Mouse (Mus musculus) cortical plate, adult 2 months (tissue): ENCODE data around the gene Cul7. TPM values are rescaled to one million over a fixed set of nuclear protein-coding genes. Genes with fewer than 3 reads are reported as not detected.
A peak's percentile ranks its signal among the peaks of the same experiment; 100 is the strongest.

Experiments used
- H3K27ac ChIP-seq: fragments of 200-500 bp; 2 replicates; pipeline ENCODE4 v1.5.1; 2012; ENCODE audit warnings: low read length, control low read depth, inconsistent platforms; ENCODE audit not compliant: insufficient read depth
- H3K4me1 ChIP-seq: fragments of 200-500 bp; 2 replicates; pipeline ENCODE4 v1.6.1; 2011; ENCODE audit warnings: low read length; ENCODE audit not compliant: control insufficient read depth, insufficient read depth
- H3K4me3 ChIP-seq: fragments of 200-500 bp; 2 replicates; pipeline ENCODE4 v1.5.1; 2011; ENCODE audit warnings: mild to moderate bottlenecking, low read length, control low read depth; ENCODE audit not compliant: insufficient read depth
- CTCF ChIP-seq: fragments of 200-500 bp; IDR thresholded peaks from 2 replicates; pipeline ENCODE4 v1.5.1; 2011; ENCODE audit warnings: mild to moderate bottlenecking, control low read depth, low read length; ENCODE audit not compliant: insufficient read depth; ENCODE audit errors: extremely low read depth
- POLR2A ChIP-seq: fragments of 200-500 bp; IDR thresholded peaks from 2 replicates; pipeline ENCODE4 v1.6.1; 2011; ENCODE audit warnings: mild to moderate bottlenecking, low read length, control low read depth; ENCODE audit not compliant: insufficient read depth; ENCODE audit errors: extremely low read depth
- polyA plus RNA-seq: library from polyadenylated mRNA; depleted of rRNA; stranded (reverse); fragments of >200 nt; gene quantifications from 2 replicates; pipeline ENCODE4 v1.2.3, GENCODE M21; 2012

Cul7 gene
- polyA plus RNA-seq, 1 experiment, result 25.8 TPM

DNA sequence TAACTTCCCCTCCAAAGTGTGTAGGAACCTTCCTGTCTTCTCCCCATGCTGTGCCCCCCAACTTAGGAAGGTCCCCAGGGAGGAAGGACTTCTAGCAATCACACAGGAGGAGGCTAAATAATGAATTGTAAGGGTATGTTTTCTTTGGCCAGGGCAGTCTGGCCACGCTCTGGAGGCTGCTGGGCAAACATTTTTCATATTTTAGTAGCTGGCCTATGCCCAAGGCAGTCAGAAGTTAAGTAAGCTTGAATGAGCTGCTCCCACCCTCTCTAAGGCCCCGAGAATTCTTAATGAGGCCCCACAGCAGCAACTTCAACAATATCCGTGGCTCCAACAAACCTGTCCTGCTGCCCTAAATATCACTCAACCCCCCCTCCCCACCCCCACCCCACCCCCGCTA is 37.3 kb upstream of the Cul7 start:
- Histone ChIP-seq H3K27ac (no peak overlapping the region), H3K4me3 (no peak overlapping the region), H3K4me1 (no peaks in the 10 kb centered on the region)
- TF ChIP-seq CTCF (no peak), POLR2A (no peak)

GRCm38 (mm10) chr17:46613229-46613628 is 36.9 kb upstream of the Cul7 start:
- Histone ChIP-seq H3K4me3 (no peak overlapping the region), H3K27ac (no peak overlapping the region), H3K4me1 (no peaks in the 10 kb centered on the region)
- TF ChIP-seq CTCF (no peak), POLR2A (no peak)

DNA sequence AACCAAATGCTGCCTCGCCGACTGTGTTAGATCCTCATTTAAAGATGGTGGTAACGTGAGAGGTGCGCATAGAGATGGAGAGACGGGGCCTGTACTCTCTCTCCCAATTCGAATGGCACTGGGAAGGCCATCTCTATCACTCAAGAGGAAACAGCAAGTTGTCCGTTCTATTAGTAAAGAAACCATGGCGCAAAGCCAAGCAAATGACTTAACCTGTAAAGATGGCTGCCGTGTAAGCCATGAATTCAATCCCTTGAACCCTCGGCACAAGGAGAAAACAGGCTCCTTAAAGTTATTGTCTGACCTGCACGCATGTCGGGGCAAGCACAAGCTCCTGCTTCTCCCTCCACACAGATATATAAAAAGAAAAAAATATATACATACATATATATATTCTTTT is 32.3 kb upstream of the Cul7 start:
- Histone ChIP-seq H3K4me3 (no peak overlapping the region), H3K27ac (no peak overlapping the region), H3K4me1 (peaks cover 2% of the 10 kb centered on the region)
- no peak for TF ChIP-seq POLR2A
- TF ChIP-seq CTCF, result no peak

GRCm38 (mm10) chr17:46618394-46618768 is 31.8 kb upstream of the Cul7 start:
- peaks cover 2% of the 10 kb centered on the region for H3K4me1 ChIP-seq
- TF ChIP-seq POLR2A, result no peak
- TF ChIP-seq CTCF, result no peak
- H3K4me3 ChIP-seq, result no peak overlapping the region
- H3K27ac ChIP-seq, result no peak overlapping the region; the same call in 1 of the 2 replicates

GRCm38 (mm10) chr17:46618769-46619682 is 31.1 kb upstream of the Cul7 start:
- no peak overlapping the region for H3K4me3 ChIP-seq
- TF ChIP-seq POLR2A (no peak), CTCF (no peak)
- H3K4me1 ChIP-seq, result peaks cover 3% of the 10 kb centered on the region
- no peak overlapping the region; the same call in none of the 2 replicates for H3K27ac ChIP-seq

GRCm38 (mm10) chr17:46619683-46620357 is 30.3 kb upstream of the Cul7 start:
- no peak overlapping the region; the same call in 1 of the 2 replicates for H3K27ac ChIP-seq
- H3K4me1 ChIP-seq, result peaks cover 4% of the 10 kb centered on the region
- TF ChIP-seq CTCF, result no peak
- TF ChIP-seq POLR2A, result no peak
- H3K4me3 ChIP-seq, result no peak overlapping the region

- 0 out of 2 replicates have a peak overlapping the region, but pooled peaks have one; percentile 17 for H3K27ac ChIP-seq
- H3K4me1 ChIP-seq, result peaks cover 4% of the 10 kb centered on the region
- TF ChIP-seq CTCF (no peak), POLR2A (peak; percentile 39; the same call in 1 of the 2 replicates)
- no peak overlapping the region; the same call in 1 of the 2 replicates for H3K4me3 ChIP-seq
Measured at GRCm38 (mm10) chr17:46621324-46621723, 28.8 kb upstream of the Cul7 start.

GRCm38 (mm10) chr17:46622269-46622668 is 27.9 kb upstream of the Cul7 start:
- TF ChIP-seq CTCF (no peak), POLR2A (no peak)
- peaks cover 4% of the 10 kb centered on the region for H3K4me1 ChIP-seq

DNA sequence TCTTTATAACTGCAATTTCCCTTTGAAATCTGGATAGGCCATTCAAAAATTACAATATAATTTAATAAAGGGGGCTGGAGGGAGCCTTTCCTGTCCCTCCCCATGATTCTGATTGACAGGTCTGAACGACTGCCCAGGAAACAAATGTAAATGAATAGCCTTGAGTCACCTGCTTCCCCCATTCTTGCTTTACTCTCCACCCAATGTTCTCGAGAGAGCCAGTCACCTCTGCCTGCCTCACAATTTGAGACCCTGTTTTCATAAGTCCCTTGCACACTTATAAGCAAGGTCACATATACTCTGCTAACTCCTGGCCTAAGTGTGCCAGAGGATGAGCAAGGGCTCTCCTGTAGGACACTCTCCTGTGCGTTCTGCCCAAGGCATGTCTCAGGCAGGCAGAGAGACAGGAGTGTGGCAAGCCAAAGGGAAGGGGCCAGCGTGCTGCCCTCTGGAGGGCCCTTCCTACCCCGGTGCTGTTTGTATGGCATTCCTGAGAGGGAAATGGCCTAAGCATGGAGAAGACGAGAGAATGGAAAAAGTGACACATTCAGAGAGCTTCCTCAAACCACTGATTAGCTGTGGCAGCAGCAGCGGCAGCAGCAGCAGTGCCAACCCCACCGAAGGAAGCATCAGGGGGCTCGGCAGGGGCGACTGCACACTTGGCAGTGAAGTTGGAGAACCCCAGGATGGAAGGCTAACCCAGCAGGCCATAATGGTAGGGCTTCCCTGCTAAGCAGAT is 26.1 kb upstream of the Cul7 start:
- H3K4me3 ChIP-seq, result no peak overlapping the region
- H3K4me1 ChIP-seq, result peaks cover 4% of the 10 kb centered on the region
- no peak overlapping the region for H3K27ac ChIP-seq
- no peak for TF ChIP-seq POLR2A

More at GRCm38 (mm10) chr17:46622269-46622668, 27.9 kb upstream of the Cul7 start:
- H3K4me3 ChIP-seq, result no peak overlapping the region
- no peak overlapping the region for H3K27ac ChIP-seq
